Mouse (Mus musculus): ENCODE measurements around the gene Smad3. TPM values are rescaled to one million over a fixed set of nuclear protein-coding genes. Genes with fewer than 3 reads are reported as not detected.

The Smad3 gene
- total and polyA plus RNA-seq, 2 experiments from 2014 or later = 5.5 to 16.0 TPM

DNA sequence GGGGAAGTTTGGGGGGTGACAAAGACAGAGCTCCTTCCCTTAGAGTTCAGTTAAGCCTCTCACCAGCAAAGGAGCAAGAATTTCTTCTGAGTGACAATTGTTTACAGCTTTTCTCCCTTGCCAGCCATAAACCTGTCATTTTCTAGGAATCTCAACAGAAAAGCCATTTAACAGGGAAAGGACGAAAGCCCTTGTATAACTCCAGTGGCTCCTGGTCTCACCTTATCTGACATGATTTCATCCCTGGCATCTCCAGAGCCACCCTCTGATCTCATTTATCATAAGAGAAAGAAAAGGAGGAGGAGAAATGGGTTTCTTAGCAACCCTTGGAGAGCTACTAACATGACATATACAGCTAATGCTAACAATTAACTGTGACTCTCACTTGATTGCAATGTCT lies 33.9 kb upstream of the Smad3 start:
- DNase-seq (no peak), ATAC-seq (peak; percentile 29; the same call in 1 of the 2 replicates)
- Histone ChIP-seq H3K4me3 (ENCODE audit: low read depth, low read length) (no peak overlapping the region), H3K27me3 (ENCODE audit: insufficient read depth, low read length) (no peaks in the 10 kb centered on the region), H3K36me3 (ENCODE audit: insufficient read depth) (no peaks in the 10 kb centered on the region), H3K4me2 (ENCODE audit: low read depth) (no peak overlapping the region), H3K9ac (no peak overlapping the region), H3K27ac (ENCODE audit: low read depth, low read length) (no peak overlapping the region), H3K4me1 (ENCODE audit: insufficient read depth) (0 out of 2 replicates have a peak, but pooled peaks cover 2% of the 10 kb centered on the region), H3K9me3 (ENCODE audit: low read length) (no peaks in the 10 kb centered on the region)
- TF ChIP-seq CTCF (IDR thresholded peaks at IDR 0.05; ENCODE audit: low read depth) = no peak
- 84% methylated on average over 1 of the region's 1 CpGs for whole genome bisulfite sequencing

GRCm38 (mm10) chr9:63791275-63791674 lies 33.5 kb upstream of the Smad3 start:
- no peak for DNase-seq
- no peak overlapping the region for H3K27ac ChIP-seq (ENCODE audit: low read depth, low read length)
- H3K27me3 ChIP-seq (ENCODE audit: insufficient read depth, low read length) = no peaks in the 10 kb centered on the region
- H3K4me3 ChIP-seq (ENCODE audit: low read depth, low read length) = no peak overlapping the region
- ATAC-seq = no peak
- no peaks in the 10 kb centered on the region for H3K9me3 ChIP-seq (ENCODE audit: low read length)
- no peaks in the 10 kb centered on the region for H3K36me3 ChIP-seq (ENCODE audit: insufficient read depth)
- TF ChIP-seq CTCF (IDR thresholded peaks at IDR 0.05; ENCODE audit: low read depth) = no peak
- no peak overlapping the region for H3K9ac ChIP-seq
- 0 out of 2 replicates have a peak, but pooled peaks cover 2% of the 10 kb centered on the region for H3K4me1 ChIP-seq (ENCODE audit: insufficient read depth)
- 45% methylated on average over 6 of the region's 6 CpGs for WGBS
- no peak overlapping the region for H3K4me2 ChIP-seq (ENCODE audit: low read depth)

GRCm38 (mm10) chr9:63790222-63790621 lies 32.4 kb upstream of the Smad3 start:
- Histone ChIP-seq H3K9ac (no peak overlapping the region), H3K9me3 (ENCODE audit: low read length) (no peaks in the 10 kb centered on the region), H3K27ac (ENCODE audit: low read depth, low read length) (no peak overlapping the region), H3K27me3 (ENCODE audit: insufficient read depth, low read length) (no peaks in the 10 kb centered on the region), H3K4me3 (ENCODE audit: low read depth, low read length) (no peak overlapping the region), H3K4me2 (ENCODE audit: low read depth) (no peak overlapping the region), H3K36me3 (ENCODE audit: insufficient read depth) (no peaks in the 10 kb centered on the region), H3K4me1 (ENCODE audit: insufficient read depth) (0 out of 2 replicates have a peak, but pooled peaks cover 2% of the 10 kb centered on the region)
- 89% methylated on average over 4 of the region's 4 CpGs for WGBS
- TF ChIP-seq CTCF (IDR thresholded peaks at IDR 0.05; ENCODE audit: low read depth) = no peak
- no peak for DNase-seq
- ATAC-seq = no peak

DNA sequence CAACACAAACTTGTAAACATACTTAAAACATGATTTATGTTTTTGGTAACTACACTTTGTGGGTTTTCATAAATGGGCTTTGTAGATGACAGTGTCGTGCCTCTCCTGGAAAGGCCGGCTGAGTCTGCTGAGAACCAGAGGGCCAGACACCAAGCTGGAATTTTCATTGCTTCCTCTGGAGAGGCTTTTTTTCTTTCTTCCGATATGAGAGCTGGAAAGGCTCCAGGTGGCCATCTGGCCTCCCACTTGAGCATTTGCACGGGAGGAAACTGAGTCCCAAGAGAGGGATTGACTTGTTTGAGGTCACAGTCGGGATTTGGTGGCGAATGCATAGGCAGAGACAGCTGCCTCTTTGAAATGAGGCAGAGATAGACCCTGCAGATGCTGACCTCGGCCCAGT lies 31.6 kb upstream of the Smad3 start:
- WGBS = 57% methylated on average over 7 of the region's 7 CpGs
- Histone ChIP-seq H3K4me1 (ENCODE audit: insufficient read depth) (0 out of 2 replicates have a peak, but pooled peaks cover 2% of the 10 kb centered on the region), H3K27ac (ENCODE audit: low read depth, low read length) (no peak overlapping the region), H3K4me2 (ENCODE audit: low read depth) (no peak overlapping the region), H3K36me3 (ENCODE audit: insufficient read depth) (no peaks in the 10 kb centered on the region), H3K9ac (no peak overlapping the region), H3K27me3 (ENCODE audit: insufficient read depth, low read length) (no peaks in the 10 kb centered on the region), H3K9me3 (ENCODE audit: low read length) (no peaks in the 10 kb centered on the region), H3K4me3 (ENCODE audit: low read depth, low read length) (no peak overlapping the region)
- TF ChIP-seq CTCF (IDR thresholded peaks at IDR 0.05; ENCODE audit: low read depth) = no peak
- ATAC-seq (no peak), DNase-seq (no peak)

GRCm38 (mm10) chr9:63787606-63788005 lies 29.8 kb upstream of the Smad3 start:
- DNase-seq = no peak
- no peak overlapping the region for H3K27ac ChIP-seq (ENCODE audit: low read depth, low read length)
- 56% methylated on average over 3 of the region's 3 CpGs for WGBS
- no peaks in the 10 kb centered on the region for H3K27me3 ChIP-seq (ENCODE audit: insufficient read depth, low read length)
- 0 out of 2 replicates have a peak, but pooled peaks cover 2% of the 10 kb centered on the region for H3K4me1 ChIP-seq (ENCODE audit: insufficient read depth)
- no peak overlapping the region for H3K4me3 ChIP-seq (ENCODE audit: low read depth, low read length)
- no peak for TF ChIP-seq CTCF (IDR thresholded peaks at IDR 0.05; ENCODE audit: low read depth)
- H3K9ac ChIP-seq = no peak overlapping the region
- H3K4me2 ChIP-seq (ENCODE audit: low read depth) = no peak overlapping the region
- ATAC-seq = no peak
- H3K9me3 ChIP-seq (ENCODE audit: low read length) = no peaks in the 10 kb centered on the region
- no peaks in the 10 kb centered on the region for H3K36me3 ChIP-seq (ENCODE audit: insufficient read depth)

DNA sequence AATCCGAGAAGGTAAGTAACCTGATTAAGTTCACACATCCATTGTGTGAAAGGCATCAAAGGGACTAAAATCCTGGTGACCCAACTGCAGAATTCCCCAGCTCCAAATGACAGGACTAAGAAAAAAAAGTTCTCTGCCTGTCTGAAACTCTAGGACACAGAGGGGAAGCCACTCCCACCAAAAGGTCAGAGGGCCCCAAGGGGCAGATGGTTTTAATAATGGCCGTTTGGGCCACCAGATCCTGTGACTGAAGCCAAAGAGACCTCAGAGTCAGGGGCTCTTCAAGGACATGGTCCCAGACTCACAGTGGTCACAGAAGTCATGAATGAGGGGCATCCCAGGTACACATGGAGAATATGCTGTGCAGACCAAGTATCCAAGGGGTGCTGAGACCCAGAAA lies 29.3 kb upstream of the Smad3 start:
- H3K9ac ChIP-seq = no peak overlapping the region
- H3K4me2 ChIP-seq (ENCODE audit: low read depth) = no peak overlapping the region
- ATAC-seq = no peak
- no peaks in the 10 kb centered on the region for H3K27me3 ChIP-seq (ENCODE audit: insufficient read depth, low read length)
- H3K36me3 ChIP-seq (ENCODE audit: insufficient read depth) = no peaks in the 10 kb centered on the region
- no peak for TF ChIP-seq CTCF (IDR thresholded peaks at IDR 0.05; ENCODE audit: low read depth)
- WGBS = 23% methylated on average over 2 of the region's 2 CpGs
- H3K4me1 ChIP-seq (ENCODE audit: insufficient read depth) = 0 out of 2 replicates have a peak, but pooled peaks cover 2% of the 10 kb centered on the region
- no peaks in the 10 kb centered on the region for H3K9me3 ChIP-seq (ENCODE audit: low read length)
- H3K27ac ChIP-seq (ENCODE audit: low read depth, low read length) = no peak overlapping the region
- H3K4me3 ChIP-seq (ENCODE audit: low read depth, low read length) = no peak overlapping the region
- no peak for DNase-seq

DNA sequence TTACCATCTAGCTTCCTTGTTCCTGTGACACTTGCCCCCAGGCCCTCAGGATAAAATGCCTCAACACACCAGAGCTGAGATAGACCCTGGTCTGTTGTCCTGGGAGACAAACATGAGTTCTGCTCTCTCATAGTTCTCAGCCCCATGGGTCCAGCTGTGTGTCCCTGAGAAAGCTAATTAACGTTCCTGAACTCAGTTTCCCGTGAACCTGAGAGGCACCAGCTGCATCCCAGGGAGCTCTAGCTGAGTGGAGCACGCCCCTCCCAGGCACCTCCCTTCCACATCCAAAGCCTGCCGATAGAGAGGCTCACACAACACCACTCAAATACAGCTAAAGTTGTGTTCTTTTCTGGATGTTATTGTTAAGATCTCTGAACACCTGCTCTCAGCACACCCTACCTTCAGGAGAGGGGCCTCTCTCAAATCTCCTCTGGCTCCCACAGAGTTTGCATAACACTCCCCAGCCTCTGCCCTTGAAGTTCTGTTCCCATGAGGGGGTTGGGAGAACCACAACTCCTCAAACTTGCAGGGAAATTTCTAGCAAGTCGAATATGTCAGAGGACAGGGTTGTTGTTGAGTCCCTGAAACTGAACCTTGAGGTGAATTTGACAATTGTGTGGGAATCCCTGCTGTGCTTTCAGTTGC lies 28.4 kb upstream of the Smad3 start:
- no peak for ATAC-seq
- TF ChIP-seq CTCF (IDR thresholded peaks at IDR 0.05; ENCODE audit: low read depth) = no peak
- WGBS = 15% methylated on average over 5 of the region's 5 CpGs

More for the DNA sequence above, 28.4 kb upstream of the Smad3 start:
- no peak overlapping the region for H3K9ac ChIP-seq
- no peaks in the 10 kb centered on the region for H3K27me3 ChIP-seq (ENCODE audit: insufficient read depth, low read length)
- H3K27ac ChIP-seq (ENCODE audit: low read depth, low read length) = no peak overlapping the region
- no peaks in the 10 kb centered on the region for H3K36me3 ChIP-seq (ENCODE audit: insufficient read depth)
- H3K9me3 ChIP-seq (ENCODE audit: low read length) = no peaks in the 10 kb centered on the region
- H3K4me2 ChIP-seq (ENCODE audit: low read depth) = no peak overlapping the region
- H3K4me3 ChIP-seq (ENCODE audit: low read depth, low read length) = no peak overlapping the region
- DNase-seq = no peak
- H3K4me1 ChIP-seq (ENCODE audit: insufficient read depth) = no peaks in the 10 kb centered on the region
